Mouse (Mus musculus): ENCODE results near the gene V1rd19.
"Not testable (repeated sequence)": the region's sequence is repeated elsewhere in the genome, so short reads cannot be mapped to it uniquely, and the experiment has no call there.

V1rd19 gene

DNA sequence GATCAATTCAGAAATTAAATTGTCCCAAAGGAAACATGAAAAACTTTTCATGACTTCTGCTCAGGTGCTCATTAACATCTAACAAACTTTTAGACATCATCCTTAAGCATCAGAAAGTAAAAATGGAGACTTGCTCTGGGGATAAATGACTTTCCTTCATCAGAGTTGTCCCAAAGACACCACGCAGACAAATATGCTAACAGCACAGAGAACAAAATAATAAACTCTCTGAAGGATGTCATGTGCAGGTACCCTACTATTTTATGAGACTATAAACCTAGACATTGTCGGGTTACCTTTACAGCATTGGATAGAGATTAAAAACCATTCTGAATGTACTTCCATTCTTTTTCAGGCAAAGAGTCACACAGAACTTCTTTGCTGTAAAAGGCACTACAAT lies at the start of gene V1rd19:
Gene V1rd19, plus strand, starts transcription at position 301 of the 400 bp plus-strand sequence.
- DNase-seq = no peak

DNA sequence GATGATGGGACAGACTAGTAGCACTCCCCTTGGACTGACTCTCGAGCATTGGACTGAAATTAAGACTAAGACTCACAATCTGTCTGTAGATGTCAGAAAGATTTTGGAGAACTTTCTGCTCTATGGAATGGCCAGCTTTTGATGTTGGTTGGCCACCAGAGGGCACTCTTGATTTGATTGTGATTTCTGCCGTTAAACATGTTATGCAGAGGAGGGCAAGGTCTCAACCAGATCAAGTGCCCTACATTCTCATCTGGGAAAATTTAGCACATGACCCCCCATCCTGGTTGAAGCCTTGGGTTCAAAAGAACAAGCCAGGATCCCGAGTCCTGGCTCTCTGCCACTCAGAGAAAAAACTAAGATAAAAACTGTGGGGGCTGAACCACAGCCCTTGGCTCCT lies 33.4 kb upstream of the V1rd19 start:
- peak; percentile 21 for DNase-seq

DNA sequence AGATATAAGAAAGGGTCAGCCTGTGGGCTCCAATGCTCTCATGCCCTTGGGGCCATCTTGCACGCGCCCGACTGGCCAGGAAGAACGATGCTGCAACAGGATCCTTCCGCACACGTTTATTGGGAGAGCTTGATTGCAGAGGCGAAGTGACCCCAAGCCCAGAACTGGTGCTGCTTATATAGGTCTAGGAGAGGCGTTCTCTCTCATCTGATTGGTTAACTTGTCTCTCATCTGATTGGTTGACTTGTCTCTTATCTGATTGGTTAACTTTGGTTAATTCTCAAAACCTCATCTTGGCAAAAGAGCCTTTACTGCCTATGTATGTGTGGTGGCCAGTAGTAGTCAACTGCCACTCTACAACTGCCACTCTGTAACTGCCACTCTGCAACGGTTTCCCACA lies 27.2 kb upstream of the V1rd19 start, which contains the start of gene Vmn1r181:
Gene Vmn1r181, plus strand, starts transcription at position 301 of the 400 bp plus-strand sequence.
- DNase-seq = not testable (repeated sequence)

DNA sequence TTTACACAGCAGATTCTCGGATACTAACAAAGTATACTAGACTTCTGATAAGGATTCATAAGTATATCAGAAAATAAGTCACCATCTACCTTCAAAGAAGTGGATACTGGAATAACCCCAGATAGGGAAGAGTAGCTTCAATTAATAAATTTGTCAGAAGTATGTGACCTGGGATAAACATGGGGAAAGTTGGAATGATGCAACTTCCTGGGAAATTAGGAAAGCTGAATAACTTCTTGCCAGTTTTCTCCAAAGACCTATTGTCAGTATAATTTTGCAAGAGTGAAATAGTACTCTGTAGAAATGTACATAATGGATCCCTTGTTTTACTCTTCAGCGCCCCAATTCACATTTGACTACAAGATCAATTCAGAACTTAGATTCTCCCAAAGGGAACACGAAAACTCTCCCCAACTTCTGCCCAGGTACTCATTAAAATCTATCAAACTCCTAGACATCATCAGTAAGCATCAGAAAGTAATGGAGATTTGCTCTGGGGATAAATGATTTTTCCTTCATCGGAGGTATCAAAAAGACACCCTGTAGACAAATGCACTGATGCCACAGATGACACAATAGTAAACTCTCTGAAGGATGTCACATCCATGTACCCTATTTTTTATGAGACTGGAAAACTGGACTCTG lies 51.3 kb downstream of the V1rd19 start, which contains the start of gene Vmn1r183:
Gene Vmn1r183, plus strand, starts transcription at position 595 of the 645 bp plus-strand sequence.
- DNase-seq = no peak

Data from cerebellum, adult 18-20 months (tissue).